Mouse (Mus musculus) stomach, postnatal 0 days (tissue): ENCODE data around the gene Sgip1. TPM values are rescaled to one million over a fixed set of nuclear protein-coding genes. Genes with fewer than 3 reads are reported as not detected.

Source experiments
- ATAC-seq: fragments of 200-750 bp; cut with Nextera tagmentation; 2 replicates; pipeline ENCODE4 v1.8.0; 2017; ENCODE audit not compliant: low FRiP score, low TSS enrichment
- DNase-seq: peaks from one replicate; pipeline ENCODE4 v3.0.0-alpha.2; 2016; ENCODE audit warnings: low spot score
- H3K27ac ChIP-seq: fragments of 300-500 bp; sonication (generic); replicated peaks from 2 replicates; pipeline ENCODE4 v1.5.1; 2014; ENCODE audit warnings: mild to moderate bottlenecking, control low read depth
- H3K27me3 ChIP-seq: fragments of 300-500 bp; sonication (generic); 2 replicates; pipeline ENCODE4 v1.6.1; 2014; ENCODE audit warnings: low read length; ENCODE audit not compliant: control insufficient read depth, insufficient read depth
- H3K36me3 ChIP-seq: fragments of 300-500 bp; sonication (generic); 2 replicates; pipeline ENCODE4 v1.6.1; 2014; ENCODE audit warnings: low read length, mixed read lengths; ENCODE audit not compliant: control insufficient read depth, insufficient read depth
- H3K4me1 ChIP-seq: fragments of 300-500 bp; sonication (generic); replicated peaks from 2 replicates; pipeline ENCODE4 v1.6.1; 2014; ENCODE audit warnings: antibody characterized with exemption; ENCODE audit not compliant: control insufficient read depth, insufficient read depth
- H3K4me2 ChIP-seq: fragments of 300-500 bp; sonication (generic); replicated peaks from 2 replicates; pipeline ENCODE4 v1.6.1; 2014; ENCODE audit warnings: low read depth, mild to moderate bottlenecking, control low read depth, moderate library complexity
- H3K4me3 ChIP-seq: fragments of 300-500 bp; sonication (generic); 2 replicates; pipeline ENCODE4 v1.5.1; 2014; ENCODE audit warnings: low read depth, low read length, control low read depth
- H3K9ac ChIP-seq: fragments of 300-500 bp; sonication (generic); 2 replicates; pipeline ENCODE4 v1.6.1; 2014; ENCODE audit warnings: mild to moderate bottlenecking, low read length, control low read depth, mixed read lengths
- H3K9me3 ChIP-seq: fragments of 300-500 bp; sonication (generic); 2 replicates; pipeline ENCODE4 v1.6.1; 2016; ENCODE audit warnings: low read length; ENCODE audit not compliant: control insufficient read depth
- CTCF ChIP-seq: IDR thresholded peaks from 2 replicates; pipeline ENCODE4 v1.5.1; 2016; ENCODE audit warnings: antibody characterized with exemption, low read depth, mild to moderate bottlenecking, moderate library complexity
- EP300 ChIP-seq: optimal IDR thresholded peaks from 2 replicates; pipeline ENCODE3; 2016; ENCODE audit warnings: antibody characterized with exemption
- WGBS: fragments of 180-500 bp; shearing (Covaris S2); extraction: QIAGEN DNeasy Blood & Tissue Kit; methylation state at CpG from one replicate; pipeline ENCODE4 v1.1.7; 2014; 5-methylcytosine and 5-hydroxymethylcytosine counted together
- polyA plus RNA-seq: library from polyadenylated mRNA; unstranded; fragments of >200 nt; fragmentation: Nextera tagmentation; extraction: Ambion mirVana; gene quantifications from 2 replicates; pipeline ENCODE4 v1.2.1, GENCODE M21; 2015

The Sgip1 gene
- polyA plus RNA-seq, 1 experiment from 2014 or later = 2.4 TPM

DNA sequence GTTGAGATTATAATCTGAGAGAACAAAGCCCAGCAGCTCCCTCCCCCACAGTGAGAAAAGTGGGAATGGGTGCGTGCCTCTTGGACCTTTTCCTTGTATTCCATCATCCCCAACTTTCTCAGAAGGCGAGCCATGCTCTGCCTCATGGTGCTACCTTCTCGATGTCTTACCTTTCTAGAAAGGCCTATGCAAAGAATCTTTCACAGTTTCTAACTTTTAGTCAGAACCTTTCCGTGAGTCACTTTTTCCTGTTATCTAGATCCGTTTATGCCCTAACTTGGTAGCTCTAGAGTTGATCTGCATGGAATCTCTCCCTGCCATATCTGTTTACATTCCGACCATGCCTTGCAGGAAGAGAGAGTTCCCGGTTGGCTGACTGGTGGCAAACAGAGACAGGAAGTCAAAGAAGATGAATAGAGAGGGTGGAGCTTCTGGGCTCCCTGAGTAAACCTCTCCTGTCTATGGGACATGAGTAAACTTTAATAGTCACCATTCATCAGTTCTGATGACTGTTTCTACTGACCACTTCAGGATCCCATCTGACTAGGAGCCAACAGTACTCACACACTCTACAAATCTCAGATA lies 166.8 kb downstream of the Sgip1 start:
- ATAC-seq = peak; percentile 59; the same call in 1 of the 2 replicates
- no peak for DNase-seq
- H3K9ac ChIP-seq = no peak overlapping the region
- H3K9me3 ChIP-seq = no peaks in the 10 kb centered on the region
- 41% methylated on average over 7 of the region's 7 CpGs for WGBS
- TF ChIP-seq CTCF = no peak
- no peak for TF ChIP-seq EP300
- H3K36me3 ChIP-seq = no peaks in the 10 kb centered on the region
- H3K27ac ChIP-seq = no peak overlapping the region
- no peak overlapping the region for H3K4me2 ChIP-seq
- no peaks in the 10 kb centered on the region for H3K4me1 ChIP-seq
- no peak overlapping the region for H3K4me3 ChIP-seq
- no peaks in the 10 kb centered on the region for H3K27me3 ChIP-seq

DNA sequence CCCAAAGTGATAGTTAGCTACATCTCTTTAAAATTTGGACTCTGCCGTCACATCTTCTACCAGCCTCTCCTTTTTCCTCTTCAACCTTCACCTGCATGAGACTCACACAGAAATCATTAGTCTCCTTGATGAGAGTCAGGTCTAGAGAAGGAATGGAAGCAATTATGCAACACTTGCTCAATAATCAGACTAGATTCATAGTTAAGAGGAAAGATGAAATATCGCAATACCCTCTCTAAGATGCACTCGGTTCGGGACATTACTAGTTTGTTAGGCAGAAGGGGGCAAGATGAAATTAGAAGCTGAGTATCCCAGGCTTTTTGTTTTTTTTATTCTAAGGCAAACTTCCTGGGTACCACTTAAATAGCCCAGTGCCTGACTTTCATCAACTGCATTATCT lies 169.1 kb downstream of the Sgip1 start:
- Histone ChIP-seq H3K27me3 (no peaks in the 10 kb centered on the region), H3K4me3 (no peak overlapping the region), H3K27ac (no peak overlapping the region), H3K36me3 (no peaks in the 10 kb centered on the region), H3K4me2 (no peak overlapping the region), H3K9me3 (no peaks in the 10 kb centered on the region), H3K4me1 (no peaks in the 10 kb centered on the region), H3K9ac (no peak overlapping the region)
- ATAC-seq (no peak), DNase-seq (no peak)
- 89% methylated on average over 4 of the region's 4 CpGs for WGBS
- TF ChIP-seq EP300 = no peak
- no peak for TF ChIP-seq CTCF

GRCm38 (mm10) chr4:102913176-102913575 lies 172.1 kb downstream of the Sgip1 start:
- ATAC-seq (no peak), DNase-seq (no peak)
- 85% methylated on average over 3 of the region's 3 CpGs for WGBS
- Histone ChIP-seq H3K27me3 (no peaks in the 10 kb centered on the region), H3K4me1 (no peaks in the 10 kb centered on the region), H3K4me2 (no peak overlapping the region), H3K9me3 (no peaks in the 10 kb centered on the region), H3K36me3 (no peaks in the 10 kb centered on the region), H3K4me3 (no peak overlapping the region), H3K27ac (no peak overlapping the region), H3K9ac (no peak overlapping the region)
- no peak for TF ChIP-seq CTCF
- no peak for TF ChIP-seq EP300

DNA sequence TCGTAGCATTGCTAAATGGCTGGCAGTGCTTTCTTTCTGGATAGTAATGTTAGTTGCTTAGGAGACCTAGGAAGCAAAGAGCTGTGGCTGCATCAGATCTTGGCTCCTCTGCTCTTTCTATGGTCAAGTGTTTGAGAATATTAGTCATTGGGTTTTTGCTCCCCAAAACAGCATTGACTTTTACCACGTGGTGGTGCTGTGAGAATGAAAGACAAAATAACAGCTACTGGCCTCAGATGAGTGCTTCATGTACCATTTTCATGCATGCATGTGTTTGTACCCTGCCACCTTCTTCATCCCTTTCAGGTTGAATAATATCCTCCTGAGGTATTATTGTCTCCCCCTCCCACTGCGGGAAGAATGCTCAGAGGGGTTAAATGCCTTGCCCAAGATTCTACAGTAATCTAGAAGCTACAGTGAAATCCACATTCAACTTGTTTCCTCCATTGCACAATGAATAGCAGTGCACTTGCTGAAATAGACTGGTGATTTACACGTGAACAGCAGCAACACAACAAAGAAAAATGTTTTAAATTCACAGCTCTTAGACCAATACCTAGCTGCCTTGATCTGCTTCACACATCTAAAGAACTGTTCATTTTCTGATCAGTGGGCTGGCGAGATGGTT lies 172.7 kb downstream of the Sgip1 start:
- no peak for ATAC-seq
- 74% methylated on average over 5 of the region's 5 CpGs for WGBS
- no peak for DNase-seq
- Histone ChIP-seq H3K4me1 (no peaks in the 10 kb centered on the region), H3K36me3 (no peaks in the 10 kb centered on the region), H3K4me2 (no peak overlapping the region), H3K9ac (no peak overlapping the region), H3K9me3 (no peaks in the 10 kb centered on the region), H3K27me3 (no peaks in the 10 kb centered on the region), H3K4me3 (no peak overlapping the region), H3K27ac (no peak overlapping the region)
- TF ChIP-seq CTCF = peak; percentile 60
- TF ChIP-seq EP300 = no peak

DNA sequence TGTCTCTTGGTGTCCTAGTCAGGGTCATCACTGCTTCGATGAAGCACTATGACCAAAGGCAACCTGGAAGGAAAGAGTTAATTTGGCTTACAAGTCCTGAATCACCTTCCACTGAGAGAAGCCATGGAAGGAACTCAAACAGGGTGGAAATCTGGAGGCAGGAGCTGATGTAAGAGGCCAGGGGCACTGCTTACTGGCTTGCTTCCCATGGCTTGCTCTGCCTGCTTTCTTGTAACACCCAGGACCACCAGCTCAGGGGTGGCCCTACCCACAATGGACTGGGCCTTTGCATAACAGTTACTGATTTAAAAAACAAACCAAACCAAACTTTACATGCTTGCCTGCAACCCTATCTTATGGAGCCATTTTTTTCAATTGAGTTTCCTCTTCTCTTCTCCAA lies 177.1 kb downstream of the Sgip1 start:
- no peaks in the 10 kb centered on the region for H3K27me3 ChIP-seq
- H3K4me3 ChIP-seq = no peak overlapping the region
- WGBS = 83% methylated on average over 1 of the region's 1 CpGs
- no peaks in the 10 kb centered on the region for H3K9me3 ChIP-seq
- no peak overlapping the region for H3K9ac ChIP-seq
- no peak overlapping the region for H3K4me2 ChIP-seq
- no peak overlapping the region for H3K27ac ChIP-seq
- no peaks in the 10 kb centered on the region for H3K4me1 ChIP-seq
- no peak for DNase-seq
- no peaks in the 10 kb centered on the region for H3K36me3 ChIP-seq
- TF ChIP-seq CTCF = no peak
- no peak for TF ChIP-seq EP300
- ATAC-seq = no peak

GRCm38 (mm10) chr4:102929491-102929890 lies 188.4 kb downstream of the Sgip1 start:
- Histone ChIP-seq H3K4me3 (no peak overlapping the region), H3K4me2 (no peak overlapping the region), H3K27ac (no peak overlapping the region), H3K9me3 (no peaks in the 10 kb centered on the region), H3K27me3 (no peaks in the 10 kb centered on the region), H3K9ac (no peak overlapping the region), H3K36me3 (no peaks in the 10 kb centered on the region), H3K4me1 (no peaks in the 10 kb centered on the region)
- 45% methylated on average over 3 of the region's 4 CpGs for WGBS
- DNase-seq = no peak
- no peak for TF ChIP-seq EP300
- ATAC-seq = no peak
